Mouse (Mus musculus): Measurements from ENCODE around the gene Aff1. TPM values are rescaled to one million over a fixed set of nuclear protein-coding genes. Genes with fewer than 3 reads are reported as not detected.
A peak's percentile ranks its signal among the peaks of the same experiment; 100 is the strongest.

Aff1 gene
- polyA plus RNA-seq, 1 experiment from 2014 or later = 2.1 TPM

- no peaks in the 10 kb centered on the region for H3K4me1 ChIP-seq
- H3K9me3 ChIP-seq = no peaks in the 10 kb centered on the region
- 17% methylated on average over 6 of the region's 6 CpGs for WGBS
- no peaks in the 10 kb centered on the region for H3K27me3 ChIP-seq (replicated peaks)
- no peak overlapping the region for H3K4me3 ChIP-seq
- H3K27ac ChIP-seq = no peak overlapping the region
- no peak for ATAC-seq (replicated peaks)
- H3K4me2 ChIP-seq = no peak overlapping the region
- H3K36me3 ChIP-seq (replicated peaks) = no peaks in the 10 kb centered on the region
- no peak overlapping the region for H3K9ac ChIP-seq
Measured at GRCm38 (mm10) chr5:103719131-103719530, 27.0 kb downstream of the Aff1 start.

DNA sequence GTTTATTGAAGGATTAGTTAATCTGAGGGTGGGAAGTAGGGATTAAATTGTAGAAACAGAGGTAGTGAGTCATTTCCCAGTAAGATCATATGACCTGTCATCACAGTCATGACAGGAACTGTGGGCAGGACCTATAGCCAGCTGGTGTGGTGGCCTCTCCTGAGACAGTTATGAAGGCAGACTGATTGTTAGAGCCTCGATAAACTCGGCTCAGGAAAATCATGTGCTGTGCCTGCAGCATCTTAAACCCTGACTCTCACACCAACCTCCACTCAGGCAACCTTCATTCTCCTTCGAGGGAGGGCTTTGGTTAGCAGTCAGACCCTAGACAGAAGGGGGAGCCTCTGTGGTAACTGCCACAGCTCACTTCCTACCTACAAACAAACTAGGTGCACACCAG lies 27.7 kb downstream of the Aff1 start:
- H3K27me3 ChIP-seq (replicated peaks) = no peaks in the 10 kb centered on the region
- no peak overlapping the region for H3K27ac ChIP-seq
- H3K4me2 ChIP-seq = no peak overlapping the region
- H3K4me1 ChIP-seq = no peaks in the 10 kb centered on the region
- 54% methylated on average over 3 of the region's 3 CpGs for WGBS
- H3K9ac ChIP-seq = no peak overlapping the region
- no peaks in the 10 kb centered on the region for H3K36me3 ChIP-seq (replicated peaks)
- ATAC-seq (replicated peaks) = no peak
- H3K9me3 ChIP-seq = no peaks in the 10 kb centered on the region
- H3K4me3 ChIP-seq = no peak overlapping the region

DNA sequence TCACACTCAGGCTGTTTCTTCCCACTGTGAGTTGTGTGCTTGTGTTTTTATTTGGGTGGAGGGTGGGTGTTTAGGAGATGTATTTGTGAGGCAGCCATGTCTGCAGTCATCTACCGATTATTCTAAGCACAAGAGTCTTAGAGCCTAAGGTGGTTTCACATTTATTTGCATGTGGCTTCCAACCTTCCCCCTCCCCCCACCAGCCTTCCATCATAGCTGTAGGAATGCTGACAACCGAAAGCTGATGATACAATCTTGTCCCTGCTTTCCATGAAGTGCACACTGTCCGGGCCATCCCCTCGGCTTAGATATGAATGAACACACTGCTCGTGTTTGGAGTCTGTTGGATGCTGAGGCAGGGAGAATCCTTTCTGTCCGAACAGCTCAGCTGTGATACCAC lies 28.8 kb downstream of the Aff1 start:
- ATAC-seq (replicated peaks) = no peak
- Histone ChIP-seq H3K9ac (no peak overlapping the region), H3K4me1 (no peaks in the 10 kb centered on the region), H3K36me3 (replicated peaks) (no peaks in the 10 kb centered on the region), H3K9me3 (no peaks in the 10 kb centered on the region), H3K27me3 (replicated peaks) (no peaks in the 10 kb centered on the region), H3K4me2 (no peak overlapping the region), H3K4me3 (no peak overlapping the region), H3K27ac (no peak overlapping the region)
- 74% methylated on average over 6 of the region's 6 CpGs for WGBS

DNA sequence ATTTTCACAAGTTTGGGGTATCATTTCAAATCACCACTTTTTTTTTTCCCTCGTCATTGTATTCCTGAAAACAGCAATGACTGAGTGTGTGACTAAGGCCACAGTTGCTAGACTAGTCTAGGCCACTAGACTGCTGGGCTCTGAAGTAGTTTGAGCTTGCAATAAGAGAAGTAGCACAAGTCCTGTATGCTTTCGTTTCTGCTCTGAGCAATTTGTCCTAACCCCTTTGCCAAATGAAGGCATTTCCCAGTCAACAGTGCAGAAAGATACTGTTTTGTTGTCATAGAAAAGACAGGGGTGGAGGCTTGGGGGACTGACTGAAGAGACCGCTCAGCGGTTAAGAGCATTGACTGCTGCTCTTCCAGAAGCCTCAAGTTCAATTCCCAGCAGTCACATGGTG lies 29.3 kb downstream of the Aff1 start:
- WGBS = 85% methylated on average over 4 of the region's 4 CpGs
- no peak for ATAC-seq (replicated peaks)
- no peak overlapping the region for H3K4me2 ChIP-seq
- H3K4me3 ChIP-seq = no peak overlapping the region
- no peaks in the 10 kb centered on the region for H3K36me3 ChIP-seq (replicated peaks)
- no peaks in the 10 kb centered on the region for H3K4me1 ChIP-seq
- H3K9me3 ChIP-seq = no peaks in the 10 kb centered on the region
- H3K9ac ChIP-seq = no peak overlapping the region
- H3K27ac ChIP-seq = no peak overlapping the region
- H3K27me3 ChIP-seq (replicated peaks) = no peaks in the 10 kb centered on the region

DNA sequence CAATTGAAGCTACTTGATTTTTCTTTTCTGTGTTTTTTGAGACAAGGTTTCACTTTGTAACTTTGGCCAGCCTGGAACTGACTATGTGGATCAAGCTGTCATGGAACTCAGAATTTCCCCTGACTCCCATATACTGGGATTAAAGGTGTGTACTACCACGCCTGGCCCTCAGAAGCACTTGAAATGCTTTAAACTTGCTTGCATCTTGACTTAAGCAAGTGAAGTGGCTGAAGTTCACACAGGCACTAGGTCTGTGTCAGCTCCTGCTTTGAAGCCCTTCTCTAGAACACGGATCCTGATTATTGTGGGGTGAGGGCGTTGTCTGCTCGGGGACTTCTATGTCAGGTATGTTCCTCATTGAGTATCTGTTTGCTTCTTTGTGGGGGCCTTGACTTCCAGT lies 30.5 kb downstream of the Aff1 start:
- Histone ChIP-seq H3K4me2 (no peak overlapping the region), H3K36me3 (replicated peaks) (no peaks in the 10 kb centered on the region), H3K9me3 (no peaks in the 10 kb centered on the region), H3K9ac (no peak overlapping the region), H3K27ac (no peak overlapping the region), H3K4me1 (no peaks in the 10 kb centered on the region), H3K4me3 (no peak overlapping the region), H3K27me3 (replicated peaks) (no peaks in the 10 kb centered on the region)
- 86% methylated on average over 4 of the region's 4 CpGs for WGBS
- no peak for ATAC-seq (replicated peaks)

- H3K27me3 ChIP-seq (replicated peaks) = no peaks in the 10 kb centered on the region
- H3K36me3 ChIP-seq (replicated peaks) = no peaks in the 10 kb centered on the region
- H3K9me3 ChIP-seq = no peaks in the 10 kb centered on the region
- H3K4me1 ChIP-seq = no peaks in the 10 kb centered on the region
- 5% methylated on average over 6 of the region's 6 CpGs for WGBS
- no peak overlapping the region for H3K27ac ChIP-seq
- ATAC-seq (replicated peaks) = no peak
- no peak overlapping the region for H3K4me3 ChIP-seq
- H3K4me2 ChIP-seq = no peak overlapping the region
- no peak overlapping the region for H3K9ac ChIP-seq
Measured at GRCm38 (mm10) chr5:103724384-103724783, 32.2 kb downstream of the Aff1 start.

DNA sequence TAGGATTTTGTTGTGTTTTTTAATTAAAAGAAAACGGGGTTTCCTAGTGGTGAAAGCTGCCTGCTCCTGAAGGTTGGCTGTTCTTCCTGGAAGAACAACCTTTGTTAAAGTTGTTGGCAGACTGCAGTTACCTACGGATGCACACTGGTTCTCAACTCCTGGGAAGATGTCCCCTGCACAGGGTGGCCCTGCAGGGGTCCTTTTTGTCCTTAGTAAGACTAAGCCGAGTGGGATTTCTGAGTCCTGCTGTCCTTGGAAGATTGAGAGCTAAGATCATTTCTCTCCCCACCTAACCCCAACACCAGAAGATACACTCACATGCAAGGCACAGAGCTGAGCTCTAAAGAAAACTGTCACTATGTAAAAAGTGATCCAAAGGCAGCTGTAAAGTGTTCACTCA lies 32.6 kb downstream of the Aff1 start:
- no peaks in the 10 kb centered on the region for H3K36me3 ChIP-seq (replicated peaks)
- H3K4me2 ChIP-seq = no peak overlapping the region
- 6% methylated on average over 3 of the region's 3 CpGs for WGBS
- H3K27ac ChIP-seq = no peak overlapping the region
- H3K4me3 ChIP-seq = no peak overlapping the region
- no peak overlapping the region for H3K9ac ChIP-seq
- no peak for ATAC-seq (replicated peaks)
- H3K9me3 ChIP-seq = no peaks in the 10 kb centered on the region
- H3K27me3 ChIP-seq (replicated peaks) = no peaks in the 10 kb centered on the region
- no peaks in the 10 kb centered on the region for H3K4me1 ChIP-seq

GRCm38 (mm10) chr5:103725268-103726149 lies 33.3 kb downstream of the Aff1 start:
- no peak overlapping the region for H3K4me2 ChIP-seq
- 53% methylated on average over 9 of the region's 9 CpGs for WGBS
- ATAC-seq (replicated peaks) = no peak

DNA sequence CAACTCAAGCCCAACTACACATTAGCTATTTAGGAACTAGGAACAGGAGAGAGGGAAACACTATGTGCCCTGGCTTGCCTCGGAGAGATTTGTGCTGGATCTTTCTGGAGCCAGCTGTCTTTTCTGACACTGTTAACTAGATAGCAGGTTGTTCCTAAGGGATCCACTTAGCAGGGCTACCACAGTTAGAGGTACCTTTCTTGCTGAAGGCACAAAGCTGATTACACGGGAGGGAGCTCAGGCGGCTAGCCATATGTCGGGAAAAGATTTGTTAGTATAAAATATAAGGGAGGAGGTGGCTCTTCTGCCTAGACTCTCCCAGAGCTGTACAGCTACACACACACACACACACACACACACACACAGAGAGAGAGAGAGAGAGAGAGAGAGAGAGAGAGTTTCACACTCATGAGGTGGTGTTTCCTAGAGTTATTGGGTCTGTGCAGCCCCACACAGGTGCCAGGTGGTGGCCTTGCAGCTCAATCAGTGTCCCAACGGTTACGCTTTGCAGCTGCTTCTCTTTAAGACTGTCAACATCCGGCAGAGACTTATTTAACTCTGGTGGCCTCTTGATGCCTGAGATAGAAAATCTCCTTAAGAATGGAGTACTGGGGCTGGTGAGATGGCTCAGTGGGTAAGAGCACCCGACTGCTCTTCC lies 34.2 kb downstream of the Aff1 start:
- no peak overlapping the region for H3K27ac ChIP-seq
- 34% methylated on average over 8 of the region's 8 CpGs for WGBS

More at GRCm38 (mm10) chr5:103725268-103726149, 33.3 kb downstream of the Aff1 start:
- Histone ChIP-seq H3K9ac (no peak overlapping the region), H3K4me3 (no peak overlapping the region), H3K36me3 (replicated peaks) (no peaks in the 10 kb centered on the region), H3K27me3 (replicated peaks) (no peaks in the 10 kb centered on the region), H3K4me1 (no peaks in the 10 kb centered on the region), H3K9me3 (no peaks in the 10 kb centered on the region), H3K27ac (no peak overlapping the region)

DNA sequence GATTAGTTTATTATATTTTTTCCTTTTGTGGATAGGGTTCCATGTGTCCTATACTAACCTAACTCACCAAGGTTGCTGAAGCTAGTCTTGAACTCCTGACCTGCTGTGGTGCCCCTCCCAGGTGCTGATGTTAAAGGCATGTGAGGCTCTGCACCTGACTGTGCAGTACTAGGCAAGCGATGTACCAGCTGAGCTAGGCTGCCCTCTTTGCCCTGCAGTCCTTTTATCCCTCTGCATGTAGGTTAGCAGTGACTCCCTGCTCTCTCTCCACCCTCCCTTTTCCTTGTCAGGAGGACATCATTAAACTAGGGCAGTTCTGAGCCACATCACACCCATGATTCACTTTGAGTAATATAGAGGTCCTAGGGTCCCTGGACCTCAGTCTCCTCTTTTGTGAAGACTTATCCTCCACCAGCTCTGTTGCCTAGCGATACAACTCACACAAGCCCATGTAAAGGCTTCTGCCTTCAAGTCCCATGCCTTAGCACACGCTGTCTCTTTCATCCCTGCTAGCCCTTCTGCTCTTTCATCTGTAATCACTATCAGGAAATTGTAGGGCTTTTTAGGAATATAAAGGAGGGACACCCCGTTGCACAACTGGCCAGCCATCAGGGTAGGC lies 35.7 kb downstream of the Aff1 start:
- Histone ChIP-seq H3K4me1 (no peaks in the 10 kb centered on the region), H3K27ac (no peak overlapping the region), H3K4me3 (no peak overlapping the region), H3K4me2 (no peak overlapping the region), H3K36me3 (replicated peaks) (no peaks in the 10 kb centered on the region), H3K9ac (no peak overlapping the region), H3K9me3 (no peaks in the 10 kb centered on the region), H3K27me3 (replicated peaks) (no peaks in the 10 kb centered on the region)
- WGBS = 57% methylated on average over 4 of the region's 4 CpGs
- ATAC-seq (replicated peaks) = peak; percentile 78

More for the DNA sequence above, 34.2 kb downstream of the Aff1 start:
- H3K9me3 ChIP-seq = no peaks in the 10 kb centered on the region
- no peak overlapping the region for H3K4me2 ChIP-seq
- no peak overlapping the region for H3K4me3 ChIP-seq
- no peaks in the 10 kb centered on the region for H3K36me3 ChIP-seq (replicated peaks)
- ATAC-seq (replicated peaks) = no peak; the same call in 1 of the 2 replicates
- no peak overlapping the region for H3K9ac ChIP-seq
- no peaks in the 10 kb centered on the region for H3K27me3 ChIP-seq (replicated peaks)
- no peaks in the 10 kb centered on the region for H3K4me1 ChIP-seq

- H3K4me3 ChIP-seq = no peak overlapping the region
- 73% methylated on average over 1 of the region's 1 CpGs for WGBS
- no peak for ATAC-seq (replicated peaks)
Measured at GRCm38 (mm10) chr5:103729225-103729624, 37.1 kb downstream of the Aff1 start.

GRCm38 (mm10) chr5:103730142-103730541 lies 38.0 kb downstream of the Aff1 start:
- ATAC-seq (replicated peaks) = no peak
- H3K9me3 ChIP-seq = no peaks in the 10 kb centered on the region
- 94% methylated on average over 1 of the region's 1 CpGs for WGBS
- no peak overlapping the region for H3K4me2 ChIP-seq
- no peak overlapping the region for H3K9ac ChIP-seq
- H3K27ac ChIP-seq = no peak overlapping the region
- no peaks in the 10 kb centered on the region for H3K36me3 ChIP-seq (replicated peaks)
- no peaks in the 10 kb centered on the region for H3K4me1 ChIP-seq
- no peaks in the 10 kb centered on the region for H3K27me3 ChIP-seq (replicated peaks)
- no peak overlapping the region for H3K4me3 ChIP-seq

More at GRCm38 (mm10) chr5:103729225-103729624, 37.1 kb downstream of the Aff1 start:
- Histone ChIP-seq H3K36me3 (replicated peaks) (no peaks in the 10 kb centered on the region), H3K4me1 (no peaks in the 10 kb centered on the region), H3K4me2 (no peak overlapping the region), H3K27ac (no peak overlapping the region), H3K9me3 (no peaks in the 10 kb centered on the region), H3K9ac (no peak overlapping the region), H3K27me3 (replicated peaks) (no peaks in the 10 kb centered on the region)
